Mouse (Mus musculus): ENCODE measurements around the gene Ebf1. TPM values are rescaled to one million over a fixed set of nuclear protein-coding genes. Genes with fewer than 3 reads are reported as not detected.

The Ebf1 gene
- polyA plus RNA-seq, 1 experiment from 2014 or later = 7.9 TPM

DNA sequence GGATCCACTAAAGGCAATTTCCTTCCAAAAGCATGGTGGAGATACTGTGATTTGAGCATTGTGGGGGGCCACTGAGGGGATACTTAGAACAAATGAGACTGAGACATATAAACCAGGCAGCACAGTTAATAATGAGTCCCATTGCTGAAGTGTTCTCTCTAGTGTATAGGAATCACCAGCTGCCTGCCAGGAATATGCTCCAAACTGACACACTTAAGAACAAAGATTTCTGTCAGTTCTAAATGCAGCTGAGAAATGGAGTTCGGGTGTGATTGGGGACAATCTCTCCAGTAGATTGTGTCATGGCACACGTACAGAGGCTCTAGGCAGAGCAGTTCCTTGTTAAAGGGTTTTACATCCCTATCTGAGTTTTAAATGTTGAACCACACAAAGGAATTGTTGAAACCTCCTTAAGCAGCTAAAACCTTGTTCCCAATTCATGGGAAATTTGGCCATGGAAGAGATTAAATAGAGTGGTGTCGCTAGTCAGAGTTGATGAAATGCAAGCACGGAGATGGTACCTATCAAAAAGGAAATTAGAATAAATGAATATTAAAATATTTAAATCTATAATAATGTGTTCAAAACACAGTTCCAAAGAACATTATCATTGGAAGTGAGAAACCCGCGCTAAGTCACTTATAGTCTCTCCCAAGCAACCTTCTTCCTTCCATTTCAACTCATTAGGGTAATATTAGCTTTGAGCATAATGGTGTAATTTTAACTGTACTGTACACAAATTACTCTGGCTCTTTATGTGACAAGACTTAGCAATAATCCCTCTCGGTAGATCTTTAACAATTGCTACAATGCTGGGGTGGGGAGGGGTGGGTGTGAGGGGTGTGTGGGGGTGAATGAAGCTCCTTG lies 438.9 kb downstream of the Ebf1 start:
- no peak overlapping the region for H3K9ac ChIP-seq (ENCODE audit: low read depth, low read length)
- H3K4me1 ChIP-seq (ENCODE audit: control insufficient read depth, insufficient read depth, low read length) = no peaks in the 10 kb centered on the region
- H3K9me3 ChIP-seq (ENCODE audit: control insufficient read depth, low read length) = no peaks in the 10 kb centered on the region
- no peak overlapping the region for H3K27ac ChIP-seq (ENCODE audit: low read length)
- no peak overlapping the region for H3K4me3 ChIP-seq (ENCODE audit: low read length)
- 83% methylated on average over 7 of the region's 7 CpGs for WGBS
- no peak overlapping the region for H3K4me2 ChIP-seq (ENCODE audit: low read depth, low read length)
- no peaks in the 10 kb centered on the region for H3K36me3 ChIP-seq (ENCODE audit: control insufficient read depth, insufficient read depth, low read length)
- no peak for ATAC-seq
- H3K27me3 ChIP-seq (replicated peaks; ENCODE audit: control insufficient read depth, insufficient read depth, low read length) = no peaks in the 10 kb centered on the region

Other genes with a start within 250 kb of the Ebf1 start
- gene Il12b, start 217.3 kb upstream of the Ebf1 start, polyA plus RNA-seq (2015; fragmentation: Nextera tagmentation; extraction: Ambion mirVana) = not detected in 2 replicates
- gene Ublcp1, start 146.8 kb upstream of the Ebf1 start, polyA plus RNA-seq (2015; fragmentation: Nextera tagmentation; extraction: Ambion mirVana) = 42.5 and 51.1 TPM in 2 replicates
- 36.6 and 37.1 TPM in 2 replicates for gene Rnf145, start 98.4 kb upstream of the Ebf1 start, polyA plus RNA-seq (2015; fragmentation: Nextera tagmentation; extraction: Ambion mirVana)